Mouse (Mus musculus): ENCODE results near the gene Pcsk2. TPM values are rescaled to one million over a fixed set of nuclear protein-coding genes. Genes with fewer than 3 reads are reported as not detected.

Pcsk2 gene
- total RNA-seq, 2 experiments from 2014 or later: not detected

GRCm38 (mm10) chr2:143713902-143714301 is 167.9 kb downstream of the Pcsk2 start:
- ATAC-seq (replicated peaks; ENCODE audit: low FRiP score, low TSS enrichment, poor library complexity, severe bottlenecking): no peak

DNA sequence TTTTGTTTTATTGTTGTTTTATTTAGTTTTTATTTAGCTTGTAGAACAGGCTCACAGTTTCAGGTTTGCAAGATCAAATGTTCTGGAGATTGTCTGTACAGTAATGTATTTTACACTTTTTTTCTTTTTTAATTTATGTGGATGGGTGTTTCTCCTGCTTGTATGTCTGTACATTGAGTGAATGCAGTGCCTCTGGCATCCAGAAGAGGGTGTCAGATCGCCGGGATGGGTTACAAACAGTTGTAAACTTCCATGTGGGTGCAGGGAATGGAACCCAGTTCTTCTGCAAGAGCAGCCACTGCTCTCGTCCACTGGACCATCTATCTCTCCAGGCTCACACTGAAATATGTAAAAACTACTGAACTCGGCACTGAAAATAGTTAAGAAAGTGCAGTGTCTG is 169.2 kb downstream of the Pcsk2 start:
- ATAC-seq (replicated peaks; ENCODE audit: low FRiP score, low TSS enrichment, poor library complexity, severe bottlenecking): no peak

DNA sequence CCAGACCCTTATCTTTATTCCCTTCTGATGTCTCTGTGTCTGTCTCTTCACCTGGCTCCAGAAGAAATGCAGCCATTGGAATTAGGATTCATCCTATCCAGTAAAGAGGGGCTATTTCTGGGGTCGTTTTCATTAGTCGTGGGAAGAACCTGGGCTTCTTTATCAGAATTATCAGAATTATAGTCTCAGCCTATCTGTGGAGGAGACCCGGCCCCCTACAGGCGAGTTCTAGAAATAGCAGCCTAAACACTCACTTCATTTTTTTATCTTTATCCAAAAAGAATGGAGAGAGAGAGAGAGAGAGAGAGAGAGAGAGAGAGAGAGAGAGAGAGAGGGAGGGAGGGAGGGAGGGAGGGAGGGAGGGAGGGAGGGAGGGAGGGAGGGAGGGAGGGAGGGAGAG is 177.3 kb downstream of the Pcsk2 start:
- ATAC-seq (replicated peaks; ENCODE audit: low FRiP score, low TSS enrichment, poor library complexity, severe bottlenecking): no peak

GRCm38 (mm10) chr2:143724101-143724500 is 178.1 kb downstream of the Pcsk2 start:
- no peak for ATAC-seq (replicated peaks; ENCODE audit: low FRiP score, low TSS enrichment, poor library complexity, severe bottlenecking)

DNA sequence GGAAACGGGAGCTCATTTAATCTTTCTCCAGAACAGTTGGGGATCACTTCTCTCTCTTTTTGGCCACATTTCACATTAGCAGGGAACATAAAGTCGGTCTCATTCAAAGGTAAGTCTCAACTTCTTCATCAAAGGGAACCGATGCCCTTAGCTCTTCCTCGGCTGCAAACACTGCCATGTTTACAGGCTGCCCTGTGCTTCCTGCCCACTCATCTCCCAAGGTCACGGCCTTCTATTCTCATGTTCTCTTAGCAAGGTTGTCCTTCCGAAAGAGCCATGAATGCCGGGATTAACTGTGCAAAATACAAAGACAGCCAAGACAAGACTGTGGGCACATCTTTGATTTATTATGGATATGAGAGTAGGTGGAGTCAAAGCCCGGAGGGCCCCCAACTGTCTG is 178.8 kb downstream of the Pcsk2 start:
- ATAC-seq (replicated peaks; ENCODE audit: low FRiP score, low TSS enrichment, poor library complexity, severe bottlenecking): no peak

DNA sequence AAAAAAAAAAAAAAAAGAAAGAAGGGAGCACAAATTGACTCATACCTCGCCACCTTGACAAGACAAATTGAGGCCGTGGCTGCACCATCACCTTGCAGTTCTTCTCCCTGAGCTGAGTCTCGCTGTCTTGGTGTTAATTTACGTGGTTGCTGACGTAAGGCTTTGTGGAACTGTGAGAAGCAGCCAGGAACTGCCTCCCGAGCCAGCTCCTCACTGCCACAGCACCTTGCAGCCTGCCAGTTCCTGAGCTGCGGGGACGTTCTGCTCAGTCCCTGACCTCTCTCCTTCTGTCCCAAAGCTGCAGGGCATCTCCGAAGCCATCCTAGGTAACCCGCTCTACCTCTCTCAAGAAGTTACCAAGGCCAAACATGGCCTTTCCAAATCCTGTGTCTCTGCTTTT is 186.5 kb downstream of the Pcsk2 start:
- ATAC-seq (replicated peaks; ENCODE audit: low FRiP score, low TSS enrichment, poor library complexity, severe bottlenecking): no peak

DNA sequence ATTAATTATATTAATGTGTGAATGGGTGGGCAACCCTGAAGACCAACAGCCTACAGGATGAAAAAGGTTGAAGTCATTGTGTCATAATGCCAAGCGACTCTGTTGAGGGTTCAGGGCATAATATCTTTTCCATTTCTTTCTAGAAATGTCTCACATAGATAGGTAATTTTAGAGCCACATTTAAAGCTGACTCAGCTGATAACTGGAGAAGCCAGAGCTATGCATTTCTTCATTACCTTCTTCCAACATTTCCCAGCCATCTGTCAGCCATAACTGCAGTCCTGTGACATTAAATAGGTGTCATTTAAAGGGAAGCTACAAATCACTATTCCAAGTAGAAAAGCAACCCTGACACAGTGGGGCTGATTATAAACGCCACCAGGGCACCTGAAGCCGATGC is 189.5 kb downstream of the Pcsk2 start:
- ATAC-seq (replicated peaks; ENCODE audit: low FRiP score, low TSS enrichment, poor library complexity, severe bottlenecking): no peak

- ATAC-seq (replicated peaks; ENCODE audit: low FRiP score, low TSS enrichment, poor library complexity, severe bottlenecking): no peak
Measured at GRCm38 (mm10) chr2:143739475-143740226, 193.7 kb downstream of the Pcsk2 start.

GRCm38 (mm10) chr2:143742436-143742835 is 196.5 kb downstream of the Pcsk2 start:
- ATAC-seq (replicated peaks; ENCODE audit: low FRiP score, low TSS enrichment, poor library complexity, severe bottlenecking): no peak

- no peak for ATAC-seq (replicated peaks; ENCODE audit: low FRiP score, low TSS enrichment, poor library complexity, severe bottlenecking)
Measured at GRCm38 (mm10) chr2:143743081-143743480, 197.1 kb downstream of the Pcsk2 start.

- no peak for ATAC-seq (replicated peaks; ENCODE audit: low FRiP score, low TSS enrichment, poor library complexity, severe bottlenecking)
Measured at GRCm38 (mm10) chr2:143752051-143752788, 206.3 kb downstream of the Pcsk2 start.

DNA sequence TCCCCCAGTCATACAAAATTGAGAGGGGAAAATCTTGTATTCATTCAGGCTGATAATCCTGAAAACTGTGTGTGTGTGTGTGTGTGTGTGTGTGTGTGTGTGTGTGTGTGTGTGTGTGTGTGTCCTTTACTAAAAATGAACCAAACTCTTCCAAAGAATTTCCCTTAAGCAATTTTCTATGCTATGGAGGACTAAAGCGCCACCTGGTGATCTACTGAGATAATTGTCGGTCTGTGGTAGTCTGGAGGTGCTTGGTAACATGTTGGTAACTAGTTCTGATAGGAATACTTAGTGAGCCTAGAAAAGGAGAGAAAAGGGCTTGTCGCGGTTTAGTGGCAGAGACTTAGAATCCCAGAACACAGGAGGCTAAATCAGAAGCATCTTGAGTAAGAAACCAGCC is 230.5 kb downstream of the Pcsk2 start:
- no peak for ATAC-seq (replicated peaks; ENCODE audit: low FRiP score, low TSS enrichment, poor library complexity, severe bottlenecking)

DNA sequence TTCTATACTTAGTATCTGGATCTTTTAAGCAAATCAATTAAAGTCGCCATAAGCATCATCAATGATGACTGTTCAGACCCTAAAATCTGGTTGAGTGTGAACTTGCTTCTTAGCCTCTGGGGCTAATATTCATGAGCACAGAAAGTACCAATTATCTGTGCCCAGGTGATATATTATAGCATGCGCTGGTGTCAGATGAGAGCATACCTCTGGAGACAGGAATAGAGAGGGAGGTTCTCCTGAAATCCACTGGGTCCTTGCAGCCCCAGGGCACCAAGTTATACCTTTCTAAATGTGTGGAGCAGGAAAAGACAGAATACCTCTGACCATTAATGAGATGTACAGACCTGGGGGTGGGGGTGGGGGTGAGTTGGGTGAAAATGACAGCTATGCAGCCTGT is 234.4 kb downstream of the Pcsk2 start:
- ATAC-seq (replicated peaks; ENCODE audit: low FRiP score, low TSS enrichment, poor library complexity, severe bottlenecking): no peak

- no peak for ATAC-seq (replicated peaks; ENCODE audit: low FRiP score, low TSS enrichment, poor library complexity, severe bottlenecking)
Measured at GRCm38 (mm10) chr2:143789911-143790310, 244.0 kb downstream of the Pcsk2 start.

- ATAC-seq (replicated peaks; ENCODE audit: low FRiP score, low TSS enrichment, poor library complexity, severe bottlenecking): no peak
Measured at GRCm38 (mm10) chr2:143795858-143796257, 249.9 kb downstream of the Pcsk2 start.

GRCm38 (mm10) chr2:143796335-143797013 is 250.5 kb downstream of the Pcsk2 start:
- no peak for ATAC-seq (replicated peaks; ENCODE audit: low FRiP score, low TSS enrichment, poor library complexity, severe bottlenecking)

DNA sequence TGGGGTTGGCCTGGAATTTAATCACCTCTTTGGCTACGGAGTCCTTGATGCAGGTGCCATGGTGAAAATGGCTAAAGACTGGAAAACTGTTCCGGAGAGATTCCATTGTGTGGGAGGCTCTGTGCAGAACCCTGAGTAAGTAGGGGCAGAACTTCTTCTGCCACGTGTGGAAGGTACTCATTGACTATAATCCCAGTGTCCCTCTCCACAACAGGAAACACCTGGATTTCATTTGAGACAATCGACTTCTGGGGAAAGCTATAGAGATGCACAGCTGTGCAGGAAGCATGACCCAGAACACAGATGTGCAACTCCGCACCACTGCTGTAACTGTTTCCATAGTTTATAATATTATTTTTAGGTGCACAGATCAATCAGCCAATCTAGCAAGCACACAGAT is 255.1 kb downstream of the Pcsk2 start:
- no peak for ATAC-seq (replicated peaks; ENCODE audit: low FRiP score, low TSS enrichment, poor library complexity, severe bottlenecking)

DNA sequence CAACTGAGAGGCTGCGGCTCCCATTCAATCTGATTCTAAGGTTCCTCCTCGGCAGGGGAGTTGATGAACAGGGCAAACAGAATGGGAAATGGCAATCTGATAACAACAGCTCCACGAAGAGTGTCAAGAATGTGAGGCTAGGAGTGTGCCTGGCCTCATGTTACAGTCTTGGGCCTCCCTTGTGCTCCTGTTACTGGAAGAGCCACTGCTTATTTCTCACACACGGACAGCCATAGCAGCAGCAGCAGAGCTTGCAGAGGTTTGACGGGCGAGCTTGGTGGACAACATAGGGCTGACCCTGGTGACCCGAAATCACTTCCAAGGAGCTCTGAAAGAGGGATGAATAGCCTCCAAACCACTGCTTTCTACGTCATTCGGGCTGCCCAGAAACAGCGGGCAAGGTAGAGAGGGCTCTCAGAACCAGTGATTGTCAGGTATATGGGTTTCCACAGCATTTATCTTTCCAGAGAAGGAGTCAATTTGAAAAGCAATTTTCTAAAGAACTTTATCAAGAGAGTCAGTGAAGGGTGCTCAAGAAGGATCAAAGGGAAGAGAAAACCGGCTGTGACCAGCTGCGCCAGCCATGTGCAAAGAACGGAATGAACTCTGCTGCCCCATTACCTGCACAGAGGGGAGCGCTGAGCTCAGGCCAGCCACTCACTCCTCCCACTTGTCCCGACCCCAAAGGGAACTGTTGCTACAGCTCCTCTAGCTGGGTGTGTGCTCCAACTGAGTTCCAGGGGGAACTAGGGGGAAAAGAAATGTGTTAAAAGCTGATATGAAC is 260.4 kb downstream of the Pcsk2 start:
- ATAC-seq (replicated peaks; ENCODE audit: low FRiP score, low TSS enrichment, poor library complexity, severe bottlenecking): no peak

- no peak for ATAC-seq (replicated peaks; ENCODE audit: low FRiP score, low TSS enrichment, poor library complexity, severe bottlenecking)
Measured at GRCm38 (mm10) chr2:143806924-143807664, 261.1 kb downstream of the Pcsk2 start.

Data from megakaryocyte-erythroid progenitor cell, adult 5-6 weeks (primary cell).